Mouse (Mus musculus) thymus, postnatal 36 days (tissue): ENCODE results near the gene Hnrnpu.
"Not testable (repeated sequence)": the region's sequence is repeated elsewhere in the genome, so short reads cannot be mapped to it uniquely, and the experiment has no call there.

Source experiments
- DNase-seq, 2 experiments: peaks; one replicate each; pipeline ENCODE4 v3.0.0; 2022; ENCODE audit warnings: mixed read lengths in 2 of 2

Hnrnpu gene

DNA sequence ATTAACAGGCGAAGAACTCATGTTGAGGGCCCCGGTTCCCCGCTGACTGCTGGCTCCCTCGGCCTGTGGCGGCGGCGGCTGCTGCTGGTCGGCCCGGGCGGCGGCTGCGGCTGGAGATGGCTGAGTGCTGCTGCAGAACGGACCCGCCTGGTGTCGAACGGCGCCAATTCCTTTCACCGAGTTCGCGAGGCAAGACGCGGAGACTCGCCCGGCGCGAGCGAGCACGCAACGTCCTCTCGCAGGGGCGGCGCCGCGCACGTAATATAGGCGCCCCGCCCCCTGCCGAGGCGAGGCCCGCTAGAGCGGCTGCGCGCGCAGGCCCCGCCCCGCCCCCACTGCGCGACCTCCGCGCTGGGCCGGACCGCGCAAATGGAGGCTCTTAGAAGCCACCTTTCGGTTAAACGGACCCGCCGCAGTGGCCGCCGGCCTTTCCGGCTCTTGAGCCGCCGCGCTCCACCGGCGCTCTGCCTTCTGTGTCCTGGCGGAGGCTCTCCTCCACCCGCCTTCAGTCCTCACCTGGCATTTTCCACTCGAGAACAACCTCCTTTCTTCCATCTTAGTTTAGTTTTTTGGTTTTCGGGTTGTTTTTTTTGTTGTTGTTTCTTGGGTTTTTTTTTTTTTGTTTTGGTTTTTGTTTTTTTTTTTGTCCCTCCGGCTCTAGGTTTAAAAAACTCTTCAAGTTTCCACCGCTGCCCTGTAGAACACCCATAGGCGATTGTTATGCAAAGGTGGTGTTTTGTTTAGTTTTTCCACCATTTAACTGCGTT is at the start of gene Hnrnpu:
Hnrnpu (minus strand) TSS at position 247 of the 767 bp plus-strand sequence.
- peak; percentile 94 to 96 for DNase-seq

DNA sequence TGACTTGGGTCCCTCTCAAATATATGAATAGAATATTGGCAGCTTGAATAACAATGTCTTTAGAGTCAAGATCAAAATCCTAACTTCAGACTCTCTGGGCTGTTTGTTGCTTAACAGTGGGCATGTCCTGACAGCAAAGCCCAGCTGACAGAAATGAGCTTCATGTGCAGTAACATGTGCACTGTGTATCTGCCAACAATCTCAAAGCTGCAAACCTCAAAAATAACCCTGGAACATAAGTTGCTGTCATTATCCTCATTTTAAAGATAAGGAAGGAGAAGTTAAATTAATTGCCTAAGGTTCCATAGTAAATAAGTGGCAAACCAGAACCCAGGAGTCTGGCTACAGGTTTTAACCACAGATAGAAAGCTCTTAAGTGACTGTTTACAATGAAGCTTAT is 44.6 kb upstream of the Hnrnpu start:
- DNase-seq = no peak

GRCm38 (mm10) chr1:178379224-178379623 is 41.6 kb upstream of the Hnrnpu start:
- no peak for DNase-seq

DNA sequence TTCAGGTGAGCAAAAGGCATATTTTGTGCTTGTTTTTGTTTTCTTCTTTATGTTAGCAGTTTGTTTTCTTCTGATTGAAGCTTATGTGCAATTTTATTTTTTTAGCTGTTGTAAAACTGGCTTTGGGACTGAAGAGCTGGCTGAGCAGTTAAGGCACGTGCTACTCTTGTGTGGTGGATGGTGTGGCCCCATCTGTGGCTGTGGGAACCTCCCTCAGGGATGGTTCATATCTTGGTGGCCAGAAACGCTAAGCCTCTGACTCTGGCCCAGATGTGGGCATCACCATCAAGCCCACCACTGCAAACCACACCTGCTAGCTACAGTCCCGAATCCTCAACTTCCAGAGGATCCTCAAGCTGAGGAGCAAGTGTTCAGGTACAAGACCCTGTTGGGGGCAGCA is 40.5 kb upstream of the Hnrnpu start:
- DNase-seq = no peak

- no peak for DNase-seq
Measured at GRCm38 (mm10) chr1:178376907-178377306, 39.3 kb upstream of the Hnrnpu start.

DNA sequence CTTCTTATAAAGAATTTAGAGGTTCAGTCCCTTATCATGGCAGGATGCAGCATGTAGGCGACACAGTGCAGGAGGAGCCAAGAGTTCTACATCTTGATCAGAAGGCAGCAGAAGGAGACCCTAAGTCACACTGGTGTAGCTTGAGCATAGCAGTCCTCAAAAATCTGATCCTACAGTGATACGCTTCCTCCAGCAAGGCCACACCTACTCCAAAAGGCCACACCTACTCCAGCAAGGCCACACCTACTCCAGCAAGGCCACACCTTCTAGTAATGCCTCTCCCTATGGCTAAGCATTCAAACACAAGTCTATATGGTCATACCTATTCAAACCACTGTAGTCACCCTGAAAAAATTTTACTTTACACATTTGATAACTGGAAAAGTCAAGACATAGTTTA is 38.5 kb upstream of the Hnrnpu start:
- no peak for DNase-seq

DNA sequence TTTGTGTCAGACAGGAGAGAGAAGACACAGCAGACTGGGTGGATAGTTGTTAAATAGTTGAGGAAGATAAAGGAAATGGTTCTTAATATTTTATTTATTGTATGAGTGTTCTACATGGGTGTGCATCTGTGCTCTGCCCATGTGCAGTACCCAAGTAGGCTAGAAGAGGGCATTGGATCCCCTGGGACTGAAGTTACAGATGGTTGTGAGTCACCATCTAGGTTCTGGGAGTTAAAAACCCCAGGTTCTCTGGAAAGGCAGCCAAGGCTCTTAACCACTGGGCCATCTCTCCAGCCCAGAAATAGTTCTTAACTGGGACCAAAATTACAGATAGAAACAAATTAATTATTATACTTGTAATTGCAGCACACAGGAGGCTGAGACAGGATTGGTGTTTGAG is 37.8 kb upstream of the Hnrnpu start:
- DNase-seq = no peak

DNA sequence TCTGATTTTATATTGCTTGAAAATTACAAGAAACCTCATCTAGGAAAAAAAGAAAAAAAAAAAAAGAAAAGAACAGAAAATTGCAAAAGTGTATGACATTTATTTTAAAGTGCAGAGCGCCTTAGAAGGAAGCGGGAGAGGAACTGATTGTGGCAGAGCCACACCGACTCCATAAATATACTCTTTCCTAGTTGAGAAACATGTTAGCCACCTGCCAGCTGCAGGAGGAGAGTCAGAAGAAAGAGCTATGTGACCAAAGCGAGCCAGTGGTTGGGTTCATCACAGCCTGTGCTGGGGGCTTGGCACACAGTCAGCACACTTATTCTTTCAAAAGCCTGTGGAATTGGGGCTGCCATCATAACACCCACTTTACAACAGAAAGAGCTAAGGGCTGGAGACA is 35.1 kb upstream of the Hnrnpu start:
- DNase-seq = no peak

GRCm38 (mm10) chr1:178369272-178369651 is 31.7 kb upstream of the Hnrnpu start:
- DNase-seq = peak in 1 of 2 experiments; percentile 45

DNA sequence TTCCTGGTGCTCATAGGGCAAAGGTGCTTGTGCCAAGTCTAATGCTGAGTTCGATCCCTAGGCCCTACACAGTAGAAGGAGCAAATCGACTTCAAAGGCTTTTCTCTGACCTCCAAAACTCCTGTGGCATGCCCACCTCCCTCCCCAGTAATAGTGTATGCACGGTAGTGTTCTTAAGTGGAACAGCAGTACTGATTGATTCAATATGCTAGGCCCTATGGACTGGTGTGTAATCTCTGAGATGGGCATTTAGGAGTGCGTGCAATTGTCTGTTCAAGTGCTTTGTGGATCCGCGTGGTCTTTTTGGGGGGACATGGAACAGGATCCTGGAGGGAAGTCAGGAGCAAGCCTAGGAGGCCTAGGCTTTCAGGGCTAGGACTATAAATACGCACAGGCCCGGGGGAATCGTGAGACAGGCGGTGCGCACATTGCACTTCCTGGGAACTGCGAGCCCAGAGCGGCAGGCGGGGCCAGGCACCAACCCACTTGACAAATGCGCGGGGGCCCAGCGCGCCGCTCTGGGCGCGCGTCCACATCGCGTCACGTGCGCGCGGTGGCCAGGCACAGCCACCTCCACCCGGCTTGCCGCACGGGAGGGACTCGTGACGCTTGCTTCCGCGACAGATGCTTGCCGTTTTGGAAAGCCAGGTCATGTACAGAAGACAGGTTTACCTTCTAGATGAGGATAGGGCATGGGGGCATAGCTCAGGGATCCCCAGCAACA is 31.1 kb upstream of the Hnrnpu start:
- peak; percentile 86 to 93 for DNase-seq

GRCm38 (mm10) chr1:178368121-178368520 is 30.5 kb upstream of the Hnrnpu start:
- DNase-seq = no peak

DNA sequence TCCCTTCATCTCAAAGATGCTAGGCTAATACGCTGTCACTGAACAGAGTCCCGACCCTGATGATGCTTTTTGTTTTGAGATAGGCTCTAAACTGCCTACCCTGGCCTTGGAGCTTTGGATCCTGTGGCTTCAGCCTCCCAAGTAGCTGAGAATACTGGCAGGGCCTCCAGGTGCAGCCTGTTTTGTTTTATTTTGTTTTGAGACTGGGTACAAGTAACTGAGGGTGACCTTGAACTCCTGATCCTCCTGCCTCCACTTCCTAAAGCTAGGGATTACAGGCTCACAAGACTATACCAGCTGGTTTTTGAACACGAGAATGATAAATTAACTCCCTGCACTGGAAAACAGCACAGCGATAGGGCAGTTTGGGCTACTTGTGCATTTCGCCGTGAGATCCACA is 27.6 kb upstream of the Hnrnpu start:
- DNase-seq = no peak

GRCm38 (mm10) chr1:178360702-178361101 is 23.1 kb upstream of the Hnrnpu start:
- DNase-seq = no peak

DNA sequence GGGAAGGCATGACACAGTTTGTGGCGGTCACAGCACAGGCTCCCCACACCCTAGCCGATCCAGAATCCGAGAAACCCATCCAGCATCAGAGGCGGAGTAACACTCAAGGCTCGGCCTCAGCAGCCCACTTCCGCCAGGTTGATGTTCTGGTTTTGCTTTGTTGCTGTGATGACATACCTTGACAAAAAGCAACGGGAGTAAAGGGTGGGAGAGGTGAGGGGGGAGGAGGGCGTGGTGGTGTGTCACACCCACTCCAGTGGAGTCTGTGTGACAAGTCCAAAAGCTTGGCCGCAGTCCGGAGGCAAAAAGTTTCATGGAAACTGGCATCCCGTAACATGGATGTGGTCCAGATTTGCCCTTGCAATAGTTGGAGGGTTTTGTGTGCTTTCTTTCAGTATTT is 22.7 kb upstream of the Hnrnpu start:
- no peak for DNase-seq

DNA sequence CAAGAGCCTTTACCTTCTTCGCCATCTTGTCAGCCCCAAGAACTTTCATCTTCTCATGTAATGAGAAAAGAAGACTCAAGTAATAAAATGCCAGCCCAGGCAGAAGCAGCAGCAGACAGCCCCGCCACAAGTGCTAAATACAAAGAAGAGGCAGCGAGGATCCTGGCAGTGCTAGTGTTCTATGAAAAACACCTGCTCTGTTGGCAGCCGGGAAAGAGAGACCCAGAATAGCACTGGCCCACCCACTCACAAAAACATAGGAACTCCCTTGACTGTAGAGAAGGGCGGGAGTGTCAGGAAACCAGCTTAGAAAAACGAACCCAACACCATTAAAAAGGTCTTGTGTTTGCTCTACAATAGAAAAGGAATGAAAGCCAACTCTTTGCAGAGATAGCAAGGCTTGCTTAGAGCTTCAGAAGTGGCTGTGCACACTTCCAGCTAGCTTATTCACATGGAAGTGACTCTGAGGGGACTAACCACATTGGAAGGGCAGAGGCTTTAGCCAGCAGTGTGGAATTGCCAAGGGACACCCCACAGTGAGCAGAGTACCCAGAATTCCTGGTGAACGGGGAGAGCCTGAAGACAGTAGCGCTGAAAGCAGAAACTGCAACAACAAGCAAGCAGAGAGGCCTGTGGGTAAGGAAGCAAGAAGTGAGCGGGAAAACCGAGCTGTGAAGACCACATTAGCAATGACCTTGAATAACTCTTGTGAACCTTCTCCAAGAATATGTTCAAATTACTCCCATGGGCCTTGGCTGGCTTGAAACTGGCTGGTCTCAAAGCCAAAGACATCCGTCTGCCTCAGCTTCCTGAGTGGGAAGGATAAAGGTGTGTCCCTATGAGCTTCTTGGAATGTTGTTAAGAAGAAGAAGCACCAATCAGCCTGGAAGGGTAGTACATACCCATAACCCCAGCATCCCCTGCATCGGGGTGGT is 20.4 kb upstream of the Hnrnpu start:
- no peak for DNase-seq

GRCm38 (mm10) chr1:178354576-178354975 is 17.0 kb upstream of the Hnrnpu start:
- no peak for DNase-seq

DNA sequence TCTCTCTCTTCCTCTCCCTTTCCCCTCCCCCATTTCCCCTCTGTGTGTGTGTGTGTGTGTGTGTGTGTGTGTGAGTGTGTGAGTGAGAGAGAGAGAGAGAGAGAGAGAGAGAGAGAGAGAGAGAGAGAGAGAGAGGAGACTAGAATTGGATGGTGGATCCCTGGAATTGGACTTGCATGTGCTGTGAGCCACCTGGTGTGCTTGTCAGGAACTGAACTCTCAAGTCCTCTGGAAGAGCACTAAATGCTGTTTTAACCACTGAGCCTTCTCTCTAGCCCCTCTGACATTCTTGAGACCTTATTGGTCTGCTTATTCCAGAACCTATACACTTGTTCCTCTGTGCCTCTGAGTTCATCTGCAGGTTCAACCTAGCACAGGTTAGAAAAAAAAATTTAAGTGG is 14.0 kb upstream of the Hnrnpu start:
- peak in 1 of 2 experiments; percentile 26 for DNase-seq

GRCm38 (mm10) chr1:178350792-178351191 is 13.2 kb upstream of the Hnrnpu start:
- DNase-seq = no peak

DNA sequence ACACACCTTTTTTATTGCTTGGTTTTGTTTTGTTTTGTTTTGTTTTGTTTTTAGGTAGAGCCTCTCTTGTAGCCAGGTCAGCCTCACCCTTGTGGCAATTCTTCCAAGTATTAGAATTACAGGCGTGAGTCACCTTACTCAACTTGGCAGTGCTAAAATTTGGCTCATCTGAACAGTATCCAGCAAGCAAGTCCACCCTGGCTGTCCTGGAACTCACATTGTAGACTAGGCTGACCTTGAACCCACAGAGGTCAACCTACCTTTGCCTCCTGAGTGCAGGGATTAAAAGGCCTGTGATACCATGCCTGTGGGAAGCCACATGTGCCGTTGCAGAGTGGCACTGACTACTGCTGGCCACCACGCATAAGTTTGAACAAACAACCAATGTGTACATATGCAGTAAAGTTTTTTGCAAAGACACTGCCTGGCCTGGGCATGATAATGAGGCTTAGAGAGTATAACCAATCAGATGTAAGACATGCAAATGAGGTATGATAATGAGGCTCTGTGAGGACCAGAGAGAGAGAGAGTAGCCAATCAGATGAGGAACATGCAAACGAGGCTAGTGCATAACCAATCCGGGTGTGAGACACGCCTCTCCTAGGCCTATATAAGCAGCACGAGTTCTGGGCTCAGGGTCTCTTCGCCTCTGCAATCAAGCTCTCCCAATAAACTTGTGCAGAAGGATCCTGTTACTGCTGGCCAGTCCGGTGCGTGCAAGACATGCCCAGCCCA is 6.6 kb upstream of the Hnrnpu start:
- DNase-seq = not testable (repeated sequence)

DNA sequence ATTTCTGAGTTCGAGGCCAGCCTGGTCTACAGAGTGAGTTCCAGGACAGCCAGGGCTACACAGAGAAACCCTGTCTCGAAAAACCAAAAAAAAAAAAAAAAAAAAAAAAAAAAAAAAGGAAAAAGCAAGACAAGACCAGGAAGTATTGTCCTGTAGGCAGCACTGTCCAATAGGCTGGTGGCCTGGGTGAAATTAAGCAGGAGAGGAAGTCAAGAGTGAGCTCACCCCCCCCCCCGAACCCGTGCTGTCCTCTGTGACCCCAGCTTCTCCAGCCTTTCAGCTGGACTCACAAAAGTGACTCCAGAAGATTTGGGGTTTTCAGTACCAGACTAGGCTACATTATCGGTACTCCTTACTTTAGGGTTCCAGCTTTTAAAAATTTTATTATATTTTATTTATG is 5.0 kb upstream of the Hnrnpu start:
- DNase-seq = no peak

- no peak for DNase-seq
Measured at GRCm38 (mm10) chr1:178342063-178342462, 4.5 kb upstream of the Hnrnpu start.

GRCm38 (mm10) chr1:178341435-178341834 is 3.8 kb upstream of the Hnrnpu start:
- DNase-seq = no peak

GRCm38 (mm10) chr1:178340213-178340612 is 2.6 kb upstream of the Hnrnpu start:
- DNase-seq = no peak
